Mouse (Mus musculus): Measurements from ENCODE around the gene Nup88. TPM values are rescaled to one million over a fixed set of nuclear protein-coding genes. Genes with fewer than 3 reads are reported as not detected.

The Nup88 gene
- polyA plus RNA-seq, 2 experiments, result 41.5 to 61.0 TPM

GRCm38 (mm10) chr11:70972586-70972985, 2.8 kb upstream of the Nup88 start:
- WGBS (ENCODE audit: insufficient replicate concordance), result 46% methylated on average over 1 of the region's 1 CpGs
- no peaks in the 10 kb centered on the region for H3K9me3 ChIP-seq (ENCODE audit: control insufficient read depth, low read length)
- TF ChIP-seq EP300 (IDR thresholded peaks at IDR 0.05; ENCODE audit: low read depth) (no peak), CTCF (IDR thresholded peaks at IDR 0.05; ENCODE audit: low read depth) (no peak)
- peak overlapping the region; percentile 95 for H3K4me2 ChIP-seq (ENCODE audit: low read depth)
- no peak overlapping the region for H3K27ac ChIP-seq
- no peak overlapping the region; a peak in 1 of 4 replicates for H3K4me3 ChIP-seq (ENCODE audit: insufficient read depth in 1 of 2, low read depth in 2 of 2, low read length in 2 of 2)
- ATAC-seq (ENCODE audit: insufficient read depth), result no peak
- DNase-seq (ENCODE audit: low read depth in 3 of 3, low spot score in 3 of 3), result no peak
- H3K27me3 ChIP-seq (ENCODE audit: control insufficient read depth, insufficient read depth, low read length), result no peaks in the 10 kb centered on the region
- peaks cover 54% of the 10 kb centered on the region for H3K36me3 ChIP-seq (replicated peaks; ENCODE audit: control insufficient read depth, insufficient read depth, low read depth)
- no peak overlapping the region; the same call in 1 of the 2 replicates for H3K9ac ChIP-seq (replicated peaks)
- H3K4me1 ChIP-seq (replicated peaks; ENCODE audit: control insufficient read depth in 2 of 2, insufficient read depth in 2 of 2, low read length in 1 of 2), result peaks cover 16 to 19% of the 10 kb centered on the region in 2 experiments

GRCm38 (mm10) chr11:70970560-70971540, 1.1 kb upstream of the Nup88 start:
- peak; percentile 86 to 93 (median 89) for DNase-seq (ENCODE audit: low read depth in 3 of 3, low spot score in 3 of 3)
- H3K36me3 ChIP-seq (replicated peaks; ENCODE audit: control insufficient read depth, insufficient read depth, low read depth), result peaks cover 44% of the 10 kb centered on the region
- H3K4me2 ChIP-seq (ENCODE audit: low read depth), result peak overlapping the region; percentile 95
- ATAC-seq (ENCODE audit: insufficient read depth), result peak; percentile 68
- peak overlapping the region; percentile 97 for H3K27ac ChIP-seq
- TF ChIP-seq EP300 (IDR thresholded peaks at IDR 0.05; ENCODE audit: low read depth) (peak; percentile 64), CTCF (IDR thresholded peaks at IDR 0.05; ENCODE audit: low read depth) (peak; percentile 61)
- 7% methylated on average over 24 of the region's 24 CpGs for WGBS (ENCODE audit: insufficient replicate concordance)
- no peaks in the 10 kb centered on the region for H3K9me3 ChIP-seq (ENCODE audit: control insufficient read depth, low read length)
- peak overlapping the region; percentile 79 for H3K9ac ChIP-seq (replicated peaks)
- no peaks in the 10 kb centered on the region for H3K27me3 ChIP-seq (ENCODE audit: control insufficient read depth, insufficient read depth, low read length)
- H3K4me1 ChIP-seq (replicated peaks; ENCODE audit: control insufficient read depth in 2 of 2, insufficient read depth in 2 of 2, low read length in 1 of 2), result peaks cover 16 to 19% of the 10 kb centered on the region in 2 experiments
- H3K4me3 ChIP-seq (ENCODE audit: insufficient read depth in 1 of 2, low read depth in 2 of 2, low read length in 2 of 2), result peak overlapping the region; percentile 95 to 96

GRCm38 (mm10) chr11:70969271-70969794, 440 bp downstream of the Nup88 start:
- Histone ChIP-seq H3K27ac (peak overlapping the region; percentile 81), H3K27me3 (ENCODE audit: control insufficient read depth, insufficient read depth, low read length) (no peaks in the 10 kb centered on the region), H3K4me2 (ENCODE audit: low read depth) (peak overlapping the region; percentile 95), H3K4me3 (ENCODE audit: insufficient read depth in 1 of 2, low read depth in 2 of 2, low read length in 2 of 2) (peak overlapping the region; percentile 68 to 96), H3K4me1 (replicated peaks; ENCODE audit: control insufficient read depth in 2 of 2, insufficient read depth in 2 of 2, low read length in 1 of 2) (peaks cover 17 to 19% of the 10 kb centered on the region in 2 experiments), H3K9me3 (ENCODE audit: control insufficient read depth, low read length) (no peaks in the 10 kb centered on the region), H3K36me3 (replicated peaks; ENCODE audit: control insufficient read depth, insufficient read depth, low read depth) (peaks cover 43% of the 10 kb centered on the region), H3K9ac (replicated peaks) (peak overlapping the region; percentile 91)
- DNase-seq (ENCODE audit: low read depth in 3 of 3, low spot score in 3 of 3) (peak in 1 of 3 experiments; percentile 29), ATAC-seq (ENCODE audit: insufficient read depth) (peak; percentile 2; the same call in 1 of the 2 replicates)
- TF ChIP-seq CTCF (IDR thresholded peaks at IDR 0.05; ENCODE audit: low read depth), result no peak
- no peak for TF ChIP-seq EP300 (IDR thresholded peaks at IDR 0.05; ENCODE audit: low read depth)
- WGBS (ENCODE audit: insufficient replicate concordance), result 0% methylated on average over 25 of the region's 25 CpGs

- Histone ChIP-seq H3K9me3 (ENCODE audit: control insufficient read depth, low read length) (no peaks in the 10 kb centered on the region), H3K4me3 (ENCODE audit: insufficient read depth in 1 of 2, low read depth in 2 of 2, low read length in 2 of 2) (no peak overlapping the region), H3K27me3 (ENCODE audit: control insufficient read depth, insufficient read depth, low read length) (no peaks in the 10 kb centered on the region), H3K36me3 (replicated peaks; ENCODE audit: control insufficient read depth, insufficient read depth, low read depth) (peaks cover 59% of the 10 kb centered on the region), H3K27ac (no peak overlapping the region), H3K4me1 (replicated peaks; ENCODE audit: control insufficient read depth in 2 of 2, insufficient read depth in 2 of 2, low read length in 1 of 2) (peaks cover 8 to 12% of the 10 kb centered on the region in 2 experiments), H3K9ac (replicated peaks) (no peak overlapping the region), H3K4me2 (ENCODE audit: low read depth) (no peak overlapping the region)
- 86% methylated on average over 4 of the region's 4 CpGs for WGBS (ENCODE audit: insufficient replicate concordance)
- TF ChIP-seq CTCF (IDR thresholded peaks at IDR 0.05; ENCODE audit: low read depth), result no peak
- no peak for TF ChIP-seq EP300 (IDR thresholded peaks at IDR 0.05; ENCODE audit: low read depth)
- DNase-seq (ENCODE audit: low read depth in 3 of 3, low spot score in 3 of 3) (peak in 1 of 3 experiments; percentile 39), ATAC-seq (ENCODE audit: insufficient read depth) (no peak)
Measured at GRCm38 (mm10) chr11:70964222-70964907, 5.4 kb downstream of the Nup88 start.

Measured in liver, embryonic 14.5 days (tissue).